Mouse (Mus musculus): ENCODE data around the gene Gm17079. TPM values are rescaled to one million over a fixed set of nuclear protein-coding genes. Genes with fewer than 3 reads are reported as not detected.

Gene Gm17079
- polyA plus RNA-seq, 1 experiment from 2014 or later: not detected

Other genes starting within 250 kb of the Gm17079 start
- gene Vmn2r89, start 243.6 kb downstream of the Gm17079 start, polyA plus RNA-seq (2014; fragmentation: Nextera tagmentation; extraction: Ambion mirVana): not detected in 2 replicates
- not detected in 2 replicates for gene Gm5622, start 142.7 kb downstream of the Gm17079 start, polyA plus RNA-seq (2014; fragmentation: Nextera tagmentation; extraction: Ambion mirVana)
- not detected in 2 replicates for gene Gm17175, start 121.4 kb downstream of the Gm17079 start, polyA plus RNA-seq (2014; fragmentation: Nextera tagmentation; extraction: Ambion mirVana)
- not detected in 2 replicates for gene Gm17174, start 103.3 kb downstream of the Gm17079 start, polyA plus RNA-seq (2014; fragmentation: Nextera tagmentation; extraction: Ambion mirVana)
- not detected in 2 replicates for gene Gm17078, start 84.2 kb downstream of the Gm17079 start, polyA plus RNA-seq (2014; fragmentation: Nextera tagmentation; extraction: Ambion mirVana)
- not detected in 2 replicates for gene Gm4181, start 59.8 kb downstream of the Gm17079 start, polyA plus RNA-seq (2014; fragmentation: Nextera tagmentation; extraction: Ambion mirVana)
- gene Gm5800, start 21.7 kb upstream of the Gm17079 start, polyA plus RNA-seq (2014; fragmentation: Nextera tagmentation; extraction: Ambion mirVana): not detected in 2 replicates
- gene Ang4, start 78.1 kb upstream of the Gm17079 start, polyA plus RNA-seq (2014; fragmentation: Nextera tagmentation; extraction: Ambion mirVana): not detected in 2 replicates
- gene AY358078, start 104.6 kb upstream of the Gm17079 start, polyA plus RNA-seq (2014; fragmentation: Nextera tagmentation; extraction: Ambion mirVana): not detected in 2 replicates
- not detected in 2 replicates for gene Ear6, start 158.2 kb upstream of the Gm17079 start, polyA plus RNA-seq (2014; fragmentation: Nextera tagmentation; extraction: Ambion mirVana)
- 48.1 and 60.0 TPM in 2 replicates for gene Mettl17, start 189.4 kb upstream of the Gm17079 start, polyA plus RNA-seq (2014; fragmentation: Nextera tagmentation; extraction: Ambion mirVana)
- gene Slc39a2, start 197.4 kb upstream of the Gm17079 start, polyA plus RNA-seq (2014; fragmentation: Nextera tagmentation; extraction: Ambion mirVana): 0.45 and 0.89 TPM in 2 replicates
- 8.9 and 11.2 TPM in 2 replicates for gene Ndrg2, start 218.7 kb upstream of the Gm17079 start, polyA plus RNA-seq (2014; fragmentation: Nextera tagmentation; extraction: Ambion mirVana)
- not detected in 2 replicates for gene Tppp2, start 223.0 kb upstream of the Gm17079 start, polyA plus RNA-seq (2014; fragmentation: Nextera tagmentation; extraction: Ambion mirVana)
- gene Rnase13, start 227.3 kb upstream of the Gm17079 start, polyA plus RNA-seq (2014; fragmentation: Nextera tagmentation; extraction: Ambion mirVana): not detected in 2 replicates